Mouse (Mus musculus): Measurements from ENCODE around the gene Eng.

The Eng gene

DNA sequence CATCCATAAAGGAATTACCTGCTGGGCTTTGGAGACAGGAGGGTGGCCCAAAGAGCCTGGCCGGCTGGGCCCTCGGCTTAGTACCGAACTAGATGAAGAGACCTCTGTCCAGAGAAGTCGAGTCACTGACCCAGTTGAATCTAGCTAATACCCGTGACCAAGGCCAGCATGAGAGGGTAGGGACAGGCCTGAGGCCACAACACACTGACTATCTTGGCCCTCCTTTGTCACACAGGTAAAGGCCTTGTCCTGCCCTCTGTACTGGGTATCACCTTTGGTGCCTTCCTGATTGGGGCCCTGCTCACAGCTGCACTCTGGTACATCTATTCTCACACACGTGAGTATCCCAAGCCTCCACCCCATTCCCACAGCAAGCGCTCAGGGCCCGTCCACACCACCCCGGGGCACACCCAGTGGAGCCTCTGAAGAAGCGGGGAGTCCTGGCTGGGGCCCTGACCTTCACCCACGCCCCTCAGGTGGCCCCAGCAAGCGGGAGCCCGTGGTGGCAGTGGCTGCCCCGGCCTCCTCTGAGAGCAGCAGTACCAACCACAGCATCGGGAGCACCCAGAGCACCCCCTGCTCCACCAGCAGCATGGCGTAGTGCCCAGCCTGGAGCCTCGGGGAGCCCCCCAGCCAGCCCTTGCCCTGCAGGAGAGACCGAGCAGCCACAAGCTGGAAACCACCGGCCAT, 34.7 kb downstream of the Eng start:
- DNase-seq (ENCODE audit: low spot score in 2 of 2): no peak

DNA sequence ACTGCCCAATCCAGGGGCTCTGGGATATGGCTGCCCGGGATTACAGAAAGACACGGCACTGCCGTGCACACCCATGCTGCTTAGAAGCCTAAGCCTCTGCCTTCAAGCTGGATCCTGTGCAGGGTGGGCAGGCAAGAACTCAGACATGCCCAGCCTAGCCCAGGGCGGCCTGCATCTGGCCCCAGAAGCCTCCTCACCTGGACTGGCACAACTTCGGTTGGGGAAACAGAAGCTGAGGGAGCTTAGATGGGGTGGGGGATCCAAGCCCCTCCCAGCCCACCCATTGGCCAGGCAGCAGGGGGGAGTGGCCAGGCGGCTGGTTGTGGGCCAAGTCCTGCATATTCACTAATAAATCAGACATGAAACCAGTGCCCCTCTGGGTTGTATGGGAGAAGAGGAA, 35.4 kb downstream of the Eng start:
- no peak for DNase-seq (ENCODE audit: low spot score in 2 of 2)

DNA sequence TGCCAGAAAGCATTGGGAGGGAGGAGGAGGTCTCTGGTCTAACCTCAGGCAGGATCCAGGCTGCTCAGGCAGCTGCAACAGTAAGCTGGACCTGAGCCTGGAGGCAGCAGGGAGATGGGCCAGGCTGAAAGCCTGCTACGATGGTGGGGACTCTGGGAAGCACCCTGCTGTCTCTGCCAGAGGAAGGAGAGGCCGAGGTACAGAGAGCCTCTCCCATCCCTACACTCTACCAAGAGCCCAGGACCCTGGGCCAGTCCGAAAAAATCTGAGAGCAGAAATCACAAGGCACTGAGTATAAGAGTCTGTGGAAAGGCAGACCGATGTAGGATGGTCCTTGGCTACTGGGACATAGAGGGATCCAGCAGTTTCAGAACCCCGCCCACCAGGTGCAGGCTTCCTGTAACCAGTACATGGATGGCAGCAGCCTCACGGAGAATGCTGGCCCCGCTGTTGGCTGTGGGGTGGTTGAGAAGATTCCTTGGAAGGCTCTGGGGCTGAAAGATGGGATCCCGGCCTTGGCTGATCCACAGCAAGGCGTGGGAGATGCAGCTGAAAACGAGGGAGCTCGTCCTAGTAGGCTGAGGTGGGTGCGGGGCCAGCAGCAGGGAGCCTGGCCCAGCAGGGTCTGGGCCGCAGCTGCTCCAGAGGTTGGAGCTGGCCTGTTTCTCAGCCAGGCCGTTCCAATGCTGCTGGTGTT, 36.5 kb downstream of the Eng start:
- DNase-seq (ENCODE audit: low spot score in 2 of 2): no peak

DNA sequence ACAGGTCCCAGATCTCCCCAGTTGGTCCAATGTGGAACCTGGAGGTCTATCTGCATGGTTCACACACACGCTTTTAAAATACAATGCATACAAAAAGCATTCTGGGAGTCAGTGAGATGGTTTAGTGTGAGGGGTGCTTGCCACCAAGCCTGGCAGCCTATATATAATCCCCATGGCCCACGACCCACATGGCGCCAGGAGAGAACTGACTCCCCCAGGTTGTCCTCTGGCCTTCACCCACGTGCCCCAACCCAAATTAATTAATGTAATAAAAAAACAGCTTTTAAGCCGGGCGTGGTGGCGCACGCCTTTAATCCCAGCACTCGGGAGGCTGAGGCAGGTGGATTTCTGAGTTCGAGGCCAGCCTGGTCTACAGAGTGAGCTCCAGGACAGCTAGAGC, 37.3 kb downstream of the Eng start:
- no peak for DNase-seq (ENCODE audit: low spot score in 2 of 2)

DNA sequence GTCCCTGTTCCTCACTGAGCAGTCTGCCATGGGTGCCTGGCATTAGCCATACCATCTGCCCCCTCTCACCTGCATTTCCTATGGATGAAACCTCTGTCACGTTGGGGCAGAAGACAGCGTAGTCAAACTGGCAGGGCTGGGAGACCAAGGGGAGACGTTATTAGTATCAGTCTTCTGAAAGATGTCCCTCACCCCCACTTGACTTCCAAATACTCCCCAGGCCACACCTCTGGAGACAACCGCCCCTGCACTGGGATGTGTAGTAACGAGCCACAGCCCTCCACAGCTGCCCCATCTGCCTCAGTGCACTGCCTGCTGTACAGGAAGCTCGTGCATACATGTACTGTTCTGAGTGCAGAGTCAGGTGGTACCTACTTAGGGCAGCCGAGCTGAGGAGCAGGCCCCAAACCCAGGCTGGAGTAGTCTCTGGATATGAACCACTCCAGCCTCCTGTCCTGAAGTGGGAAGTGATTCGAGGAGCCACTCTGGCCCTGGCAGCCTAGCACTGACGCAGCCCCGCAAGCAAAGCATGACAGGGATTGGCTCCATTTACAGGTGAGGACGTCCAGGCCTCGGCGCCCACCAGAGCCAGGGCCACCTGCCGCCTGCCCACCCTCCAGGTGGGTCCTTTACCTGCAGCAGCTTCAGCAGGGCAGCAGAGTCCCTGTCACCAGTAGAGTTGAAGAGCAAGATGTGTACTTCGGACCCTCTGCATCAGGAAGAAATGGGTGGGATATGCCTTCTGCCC, 38.5 kb downstream of the Eng start:
- no peak for DNase-seq (ENCODE audit: low spot score in 2 of 2)

DNA sequence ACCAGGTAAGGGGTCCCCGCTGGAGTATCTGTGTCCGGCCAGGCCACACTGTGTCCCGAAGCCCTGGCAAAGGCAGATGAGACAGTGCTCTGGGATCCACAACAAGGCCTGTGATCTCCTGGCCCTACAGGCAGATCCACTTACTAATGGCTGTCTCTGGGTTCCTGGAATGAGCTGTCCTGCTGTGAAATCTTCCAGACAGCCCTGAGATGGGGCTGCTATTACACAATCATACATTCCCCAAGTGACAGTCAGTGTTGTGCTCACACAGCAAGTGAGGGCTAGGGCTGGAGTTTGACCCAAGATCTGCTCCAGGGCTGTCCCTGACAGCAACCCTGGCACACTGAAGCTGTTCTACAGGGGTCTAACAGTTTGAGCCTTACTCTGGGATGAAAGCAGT, 39.4 kb downstream of the Eng start:
- no peak for DNase-seq (ENCODE audit: low spot score in 2 of 2)

DNA sequence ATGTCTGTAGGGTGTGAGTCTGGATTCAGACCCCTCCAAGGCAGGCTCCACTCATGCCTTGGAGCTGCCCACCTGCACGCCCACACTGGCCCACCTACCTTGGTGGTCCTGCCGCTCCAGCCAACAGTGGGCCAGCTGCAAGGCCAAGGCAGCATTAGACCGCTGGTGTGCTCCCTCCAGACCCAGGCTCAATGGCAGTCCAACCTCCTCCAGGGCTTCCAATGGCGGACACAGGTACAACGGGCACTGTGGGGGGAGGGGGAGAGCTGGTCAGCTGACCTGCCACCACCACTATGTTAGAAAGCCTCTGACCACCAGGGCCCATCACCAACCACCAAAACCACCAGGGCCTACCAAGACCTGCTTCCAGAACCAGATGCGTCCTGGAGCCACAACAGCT, 40.2 kb downstream of the Eng start:
- no peak for DNase-seq (ENCODE audit: low spot score in 2 of 2)

DNA sequence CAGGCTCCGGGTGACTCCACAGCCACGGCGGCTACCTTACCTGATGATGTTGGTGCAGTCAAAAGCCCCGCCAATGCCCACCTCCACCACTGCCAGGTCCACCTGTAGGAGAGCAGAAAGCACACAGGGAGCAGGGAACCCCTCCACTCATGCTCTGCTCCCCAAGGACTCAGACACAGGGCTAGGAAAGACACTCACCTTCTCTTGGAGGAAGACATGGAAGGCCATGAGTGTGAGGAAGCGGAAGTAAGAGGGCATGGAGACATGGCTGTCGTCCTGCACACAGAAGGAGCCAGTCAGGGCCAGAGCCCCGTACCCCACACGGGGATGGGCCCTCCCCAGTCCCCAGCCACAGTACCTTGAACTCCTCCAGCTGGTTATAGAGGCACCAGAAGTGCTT, 41.2 kb downstream of the Eng start:
- DNase-seq (ENCODE audit: low spot score in 2 of 2): no peak

DNA sequence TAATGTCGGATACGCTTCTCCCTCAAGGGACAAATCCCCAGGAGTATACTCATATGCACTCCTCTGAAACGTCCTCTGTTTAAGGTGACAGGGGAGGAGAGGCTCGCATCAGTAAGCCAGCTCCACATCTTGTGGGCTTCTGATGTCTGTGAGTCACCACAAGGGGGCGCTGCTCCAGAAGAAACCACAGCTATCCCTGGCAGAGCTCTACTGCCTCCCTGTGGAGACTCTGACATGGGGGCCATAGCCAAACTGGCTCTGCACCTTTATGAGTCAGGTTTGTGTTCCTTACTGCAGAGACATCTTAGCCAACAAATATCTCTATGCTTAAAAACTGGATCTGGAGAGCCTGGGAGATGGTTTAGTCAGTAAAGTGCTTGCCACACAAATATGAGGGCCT, 43.0 kb downstream of the Eng start:
- DNase-seq (ENCODE audit: low spot score in 2 of 2): peak; percentile 83

DNA sequence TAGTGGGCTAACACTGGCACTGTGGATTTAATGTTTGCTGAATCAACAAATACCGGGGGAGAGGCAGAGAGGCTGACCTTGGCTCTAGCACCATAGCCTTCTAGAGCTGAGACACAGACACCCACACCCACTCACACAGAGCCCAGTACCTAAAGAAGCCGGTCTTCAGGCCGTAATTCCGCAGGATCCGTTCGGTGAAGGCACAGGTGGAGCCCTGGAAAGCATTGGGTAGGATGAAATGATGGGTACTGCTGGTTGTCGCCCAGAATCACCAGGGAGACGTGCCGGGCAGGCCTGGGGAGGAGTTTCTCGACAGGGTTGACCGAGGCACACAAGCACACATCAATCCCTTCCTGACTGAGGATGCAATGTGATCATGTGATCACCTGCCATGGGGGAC, 44.6 kb downstream of the Eng start:
- no peak for DNase-seq (ENCODE audit: low spot score in 2 of 2)

DNA sequence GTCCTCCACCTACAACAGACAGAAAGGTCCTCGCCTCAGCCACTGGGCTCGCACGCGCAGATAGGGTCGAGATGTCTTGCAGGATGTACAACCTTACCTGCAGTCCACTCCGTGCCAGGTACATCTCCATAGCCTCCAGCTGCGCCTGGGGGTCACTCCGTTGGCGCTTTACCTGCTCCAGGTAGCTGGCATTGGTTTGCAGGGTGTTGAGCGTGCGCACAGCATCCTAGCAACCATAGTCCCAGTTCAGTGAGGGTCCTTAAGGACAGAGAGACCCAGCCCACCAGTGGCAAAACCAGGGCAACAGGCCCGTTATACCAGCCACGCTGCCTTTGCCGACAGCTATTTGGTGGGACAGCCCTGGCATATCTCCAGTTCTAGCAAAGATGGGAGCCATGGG, 46.1 kb downstream of the Eng start:
- DNase-seq (ENCODE audit: low spot score in 2 of 2): no peak

DNA sequence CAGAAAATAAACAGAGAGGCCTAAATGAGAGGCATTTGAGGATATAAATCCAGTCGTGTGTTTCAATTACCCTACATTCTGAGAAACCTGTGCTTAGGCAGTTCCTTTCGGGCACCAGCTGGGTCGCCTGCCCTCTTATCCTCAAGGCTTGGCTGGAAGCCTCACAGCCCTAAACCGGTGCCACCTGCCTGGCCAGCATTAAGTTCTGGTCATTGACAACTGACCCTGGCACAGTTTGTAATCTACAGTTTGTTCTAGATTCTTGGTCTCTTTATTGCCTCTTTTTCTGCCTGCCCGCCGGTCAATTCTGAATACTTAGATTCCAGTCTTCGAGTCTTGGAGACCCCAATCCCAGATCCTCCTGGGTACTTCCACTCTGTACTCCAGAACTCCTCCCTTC, 46.9 kb downstream of the Eng start:
- DNase-seq (ENCODE audit: low spot score in 2 of 2): no peak

DNA sequence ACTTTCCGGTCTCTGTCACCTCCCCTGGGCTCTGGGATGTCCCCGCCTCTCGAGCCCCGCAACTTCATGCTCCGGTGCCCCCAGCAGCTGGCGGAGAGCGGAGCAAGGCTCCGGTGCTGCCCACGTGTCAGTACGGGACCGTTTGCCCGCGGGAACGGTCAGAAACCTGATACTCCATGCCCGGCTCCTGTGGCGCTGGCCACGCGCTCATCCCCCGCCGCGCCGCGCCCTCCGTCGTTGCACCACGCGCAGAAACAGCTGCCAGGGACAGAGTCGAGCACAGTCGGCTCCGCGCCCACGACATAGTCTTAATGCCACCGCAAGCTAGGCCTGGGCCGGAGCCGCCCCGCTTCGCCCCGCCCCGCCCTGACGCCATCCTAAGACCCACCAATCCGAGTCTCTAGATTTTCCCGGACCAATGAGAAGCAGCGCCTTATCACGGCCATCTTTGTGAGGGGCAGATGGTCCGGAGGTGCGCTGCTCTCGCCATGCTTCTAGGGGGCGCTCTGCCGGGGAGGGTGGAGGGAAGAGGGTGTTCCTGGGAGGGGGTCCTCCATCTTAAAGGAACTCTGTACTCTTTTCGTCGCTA, 47.5 kb downstream of the Eng start:
- DNase-seq (ENCODE audit: low spot score in 2 of 2): peak; percentile 89 to 93

DNA sequence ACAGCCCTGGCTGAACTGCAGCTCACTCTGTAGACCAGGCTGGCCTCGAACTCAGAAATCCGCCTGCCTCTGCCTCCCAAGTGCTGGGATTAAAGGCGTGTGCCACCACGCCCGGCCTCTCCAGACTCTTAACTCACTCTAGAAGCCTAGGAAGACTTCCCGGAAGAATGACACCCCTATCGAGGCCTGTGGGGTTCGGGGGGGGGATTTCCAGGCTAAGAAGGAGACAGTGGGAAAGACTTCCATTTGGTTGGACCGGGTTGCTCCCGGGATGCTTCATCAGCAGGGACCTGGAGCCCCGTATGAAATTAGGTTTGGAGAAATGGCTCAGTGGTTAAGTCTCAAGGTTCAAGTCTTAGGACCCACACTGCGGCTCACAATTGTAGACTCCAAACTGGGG, 48.3 kb downstream of the Eng start:
- no peak for DNase-seq (ENCODE audit: low spot score in 2 of 2)

DNA sequence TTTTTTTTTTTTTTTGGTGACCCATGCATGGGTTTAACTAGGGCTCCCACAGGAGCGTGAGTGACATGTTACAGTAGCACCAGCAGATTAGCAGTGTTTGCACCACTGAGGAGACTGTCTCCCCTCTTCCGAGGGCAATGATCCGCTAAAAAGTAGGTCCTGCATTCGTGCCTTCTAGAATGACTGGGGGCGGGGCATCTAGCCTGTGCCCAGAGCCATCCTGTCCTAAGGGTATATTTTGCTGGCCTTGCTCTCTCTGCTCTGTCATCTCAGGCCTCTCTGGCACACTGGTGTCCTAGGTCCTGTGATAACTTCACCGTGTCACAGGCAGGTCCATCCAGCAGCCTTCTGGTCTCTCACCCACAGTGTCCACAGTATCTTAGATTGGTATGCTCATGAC, 53.3 kb downstream of the Eng start:
- no peak for DNase-seq (ENCODE audit: low spot score in 2 of 2)

DNA sequence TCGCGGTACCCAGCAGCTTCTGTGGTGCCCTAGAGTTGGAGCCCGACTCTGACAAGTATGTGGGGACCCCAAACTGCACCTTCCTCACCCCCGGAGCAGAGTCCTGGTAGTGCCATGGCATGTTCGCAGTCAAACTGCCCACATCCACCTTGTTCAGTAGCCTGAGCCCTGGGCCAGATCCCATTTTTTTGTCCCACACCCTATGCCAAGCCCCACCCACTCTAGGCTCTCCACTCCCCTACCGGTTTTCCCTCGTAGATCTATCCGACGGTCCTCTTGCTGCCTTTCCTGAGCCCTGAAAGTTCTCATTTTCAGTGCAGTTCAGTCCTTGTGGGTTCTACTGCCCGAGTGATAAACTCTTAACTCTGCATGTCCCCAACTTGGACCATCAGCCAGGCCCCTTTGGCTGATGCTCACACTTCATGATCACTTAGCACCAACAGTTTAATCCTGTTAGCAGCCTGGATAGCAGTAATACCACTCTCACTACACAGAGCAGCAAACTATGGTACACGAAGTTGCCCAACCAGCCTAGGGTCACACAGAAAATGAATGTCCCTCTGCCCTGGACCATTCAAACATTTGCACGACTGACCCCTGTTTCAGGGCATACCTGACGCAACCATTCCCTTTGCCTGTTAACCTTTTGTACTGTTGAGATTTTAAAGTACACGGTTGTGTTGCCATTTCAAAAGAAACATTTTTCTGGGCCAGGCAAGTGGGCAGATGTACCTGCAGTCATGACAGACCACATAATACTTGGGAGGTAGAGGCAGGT, 54.8 kb downstream of the Eng start:
- no peak for DNase-seq (ENCODE audit: low spot score in 2 of 2)

DNA sequence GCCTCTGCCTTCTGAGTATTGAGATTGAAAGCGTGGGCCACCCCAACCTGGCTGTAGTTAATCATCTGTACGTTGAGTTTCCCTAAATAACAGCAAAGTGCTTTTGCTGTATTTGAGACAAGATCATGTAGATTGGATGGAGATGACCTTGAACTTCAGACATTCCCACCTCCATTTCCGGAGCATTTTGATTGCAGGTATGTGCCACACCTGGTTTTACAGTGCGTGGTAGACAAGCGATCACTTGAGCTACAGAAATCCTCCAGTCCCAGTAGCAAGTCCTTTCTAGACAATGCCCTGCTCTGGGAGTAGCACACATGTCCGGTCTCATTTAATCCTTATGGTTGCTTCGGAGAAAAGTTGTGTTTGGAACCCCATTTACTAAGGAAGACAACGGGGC, 56.7 kb downstream of the Eng start:
- no peak for DNase-seq (ENCODE audit: low spot score in 2 of 2)

DNA sequence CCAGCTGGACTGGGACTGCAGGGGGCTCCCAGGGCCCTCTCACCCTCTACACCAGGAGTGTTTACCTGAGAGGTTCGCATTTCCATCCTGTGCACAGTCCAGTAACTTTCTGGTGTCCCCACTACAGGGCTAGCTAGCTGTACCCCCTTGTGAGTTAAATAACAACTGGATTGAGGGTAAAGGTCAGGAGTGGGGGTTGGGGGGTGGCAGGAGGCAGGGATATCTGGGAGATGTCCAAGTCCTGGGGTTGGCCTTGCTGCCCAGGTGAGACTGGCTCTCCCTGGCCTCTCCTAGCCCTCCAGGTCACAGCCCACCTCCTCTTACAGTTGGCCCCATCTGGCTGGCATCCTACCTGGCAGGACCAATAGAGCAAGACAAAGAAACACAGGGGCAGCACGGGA, 57.6 kb downstream of the Eng start, which contains the start of gene Fpgs:
Gene Fpgs (minus strand): TSS at position 125 of the 401 bp plus-strand sequence.
- DNase-seq (ENCODE audit: low spot score in 2 of 2): no peak

DNA sequence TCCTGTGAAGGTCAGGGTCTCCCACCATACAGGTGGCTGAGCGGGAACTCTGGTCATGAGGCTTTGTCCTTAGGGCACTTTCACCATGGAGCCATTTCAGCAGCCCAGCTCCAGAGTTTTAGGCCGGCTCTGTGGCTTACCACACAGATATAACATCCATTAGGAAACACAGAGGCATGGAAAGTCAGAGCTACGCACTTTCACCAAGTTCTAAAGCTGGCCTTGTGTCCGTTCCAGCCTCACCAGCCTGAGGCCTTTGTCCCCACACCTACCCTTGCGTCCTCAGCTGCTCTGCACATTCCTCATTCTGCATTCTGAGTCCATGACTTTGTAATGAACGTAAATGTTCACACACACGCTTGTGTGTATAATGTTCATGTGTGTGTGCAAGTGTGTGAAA, 58.6 kb downstream of the Eng start:
- DNase-seq (ENCODE audit: low spot score in 2 of 2): no peak

DNA sequence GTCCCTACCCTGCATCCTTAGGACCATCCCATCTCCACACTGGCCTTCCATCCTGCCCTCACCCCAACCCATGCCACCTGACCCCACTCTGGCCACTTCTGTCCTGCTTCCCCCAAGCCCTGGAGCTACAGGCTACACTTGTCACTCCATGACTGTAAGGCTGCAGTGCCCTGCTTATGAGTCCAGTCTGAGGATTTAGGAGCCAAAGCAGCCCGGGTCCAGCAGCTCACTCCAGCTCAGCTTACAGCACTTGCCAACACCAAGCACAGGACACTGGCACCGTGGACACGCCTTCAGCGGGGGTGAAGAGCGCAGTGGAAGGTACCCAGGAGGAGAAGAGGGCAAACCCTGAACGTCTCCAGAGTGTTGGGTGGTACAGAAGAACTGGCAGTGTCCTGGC, 60.6 kb downstream of the Eng start:
- DNase-seq (ENCODE audit: low spot score in 2 of 2): no peak

DNA sequence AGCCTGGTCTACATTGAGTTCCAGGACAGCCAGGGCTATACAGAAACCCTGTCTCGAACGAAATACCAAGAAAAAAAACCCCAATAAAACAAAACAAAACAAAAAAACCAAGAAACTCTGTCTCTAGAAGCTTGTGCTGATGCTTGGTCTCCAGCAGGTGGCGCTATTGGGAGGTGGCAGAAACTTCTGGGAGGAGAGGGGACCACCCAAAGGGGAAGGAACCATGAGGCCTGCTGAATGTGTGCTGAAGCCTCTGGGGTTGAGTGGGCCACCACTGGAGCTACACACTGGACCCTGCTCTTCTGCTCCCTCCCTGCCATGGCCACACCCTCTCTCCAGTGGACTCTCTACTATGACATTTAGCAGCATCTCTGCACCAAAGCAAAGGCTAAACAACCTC, 62.2 kb downstream of the Eng start:
- no peak for DNase-seq (ENCODE audit: low spot score in 2 of 2)

All from right cerebral cortex, postnatal 36 days (tissue).